Mouse (Mus musculus) CD4-positive helper T cell, adult 2 months (primary cell): Measurements from ENCODE around the gene Elf4.
A peak's percentile ranks its signal among the peaks of the same experiment; 100 is the strongest.

ENCODE experiments used
- DNase-seq: peaks from one replicate; pipeline ENCODE4 v3.0.0-alpha.2; 2012; ENCODE audit warnings: low read depth, missing footprints, low spot score

Gene Elf4

GRCm38 (mm10) chrX:48462754-48463507 is at the start of gene Elf4:
Gene Elf4, minus strand, starts transcription at chrX:48463132.
- DNase-seq: peak; percentile 63

GRCm38 (mm10) chrX:48493763-48494162 is 30.8 kb upstream of the Elf4 start:
- no peak for DNase-seq

GRCm38 (mm10) chrX:48481687-48482086 is 18.8 kb upstream of the Elf4 start:
- no peak for DNase-seq

GRCm38 (mm10) chrX:48481095-48481494 is 18.2 kb upstream of the Elf4 start:
- DNase-seq: peak; percentile 16

GRCm38 (mm10) chrX:48467355-48467946 is 4.5 kb upstream of the Elf4 start:
- no peak for DNase-seq

GRCm38 (mm10) chrX:48466174-48466573 is 3.2 kb upstream of the Elf4 start:
- DNase-seq: no peak

GRCm38 (mm10) chrX:48464436-48464835 is 1.5 kb upstream of the Elf4 start:
- DNase-seq: no peak

- no peak for DNase-seq
Measured at GRCm38 (mm10) chrX:48463636-48464035, 704 bp upstream of the Elf4 start.

- no peak for DNase-seq
Measured at GRCm38 (mm10) chrX:48462297-48462696, 635 bp downstream of the Elf4 start.

GRCm38 (mm10) chrX:48461006-48461405 is 1.9 kb downstream of the Elf4 start:
- no peak for DNase-seq

- no peak for DNase-seq
Measured at GRCm38 (mm10) chrX:48460496-48460895, 2.4 kb downstream of the Elf4 start.

GRCm38 (mm10) chrX:48456956-48457355 is 6.0 kb downstream of the Elf4 start:
- no peak for DNase-seq

- DNase-seq: peak; percentile 50
Measured at GRCm38 (mm10) chrX:48455018-48455417, 7.9 kb downstream of the Elf4 start.

- DNase-seq: no peak
Measured at GRCm38 (mm10) chrX:48454495-48454878, 8.4 kb downstream of the Elf4 start.

GRCm38 (mm10) chrX:48453736-48454494 is 9.0 kb downstream of the Elf4 start:
- peak; percentile 91 for DNase-seq

GRCm38 (mm10) chrX:48452931-48453673 is 9.8 kb downstream of the Elf4 start:
- DNase-seq: peak; percentile 39

GRCm38 (mm10) chrX:48452231-48452890 is 10.6 kb downstream of the Elf4 start:
- peak; percentile 35 for DNase-seq

- no peak for DNase-seq
Measured at GRCm38 (mm10) chrX:48449646-48450045, 13.3 kb downstream of the Elf4 start.

GRCm38 (mm10) chrX:48444677-48445076 is 18.3 kb downstream of the Elf4 start:
- no peak for DNase-seq

GRCm38 (mm10) chrX:48441954-48442353 is 21.0 kb downstream of the Elf4 start:
- DNase-seq: no peak

GRCm38 (mm10) chrX:48441548-48441947 is 21.4 kb downstream of the Elf4 start:
- no peak for DNase-seq
